Mouse (Mus musculus) urinary bladder, postnatal 14 days (tissue): ENCODE data around the gene Zfp750.
A peak's percentile ranks its signal among the peaks of the same experiment; 100 is the strongest.

Source experiments
- DNase-seq: peaks from one replicate; pipeline ENCODE4 v3.0.0; 2021; ENCODE audit warnings: low spot score

Zfp750 gene

GRCm38 (mm10) chr11:121475699-121476415, 43.3 kb downstream of the Zfp750 start:
- peak; percentile 85 for DNase-seq

DNA sequence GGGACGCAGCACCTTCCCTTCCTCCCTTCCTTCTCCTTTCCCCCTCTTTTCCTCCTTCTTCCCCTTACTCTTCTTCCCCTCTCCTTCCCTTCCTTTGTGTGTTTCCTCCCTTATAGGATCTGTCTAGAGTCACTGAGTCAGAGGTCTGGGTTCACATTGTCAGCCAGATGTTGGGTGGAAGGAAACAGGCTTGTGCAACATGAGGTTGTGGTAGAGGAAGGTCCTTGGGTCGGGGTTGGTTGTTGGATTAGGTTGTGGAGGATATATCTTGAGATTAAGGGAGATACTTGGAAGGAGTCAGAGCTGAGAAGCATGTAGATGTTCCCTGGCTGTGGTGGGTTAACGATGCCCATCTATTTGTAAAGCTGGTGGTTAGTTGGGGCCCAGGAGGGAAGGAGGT, 44.3 kb downstream of the Zfp750 start:
- DNase-seq = no peak

DNA sequence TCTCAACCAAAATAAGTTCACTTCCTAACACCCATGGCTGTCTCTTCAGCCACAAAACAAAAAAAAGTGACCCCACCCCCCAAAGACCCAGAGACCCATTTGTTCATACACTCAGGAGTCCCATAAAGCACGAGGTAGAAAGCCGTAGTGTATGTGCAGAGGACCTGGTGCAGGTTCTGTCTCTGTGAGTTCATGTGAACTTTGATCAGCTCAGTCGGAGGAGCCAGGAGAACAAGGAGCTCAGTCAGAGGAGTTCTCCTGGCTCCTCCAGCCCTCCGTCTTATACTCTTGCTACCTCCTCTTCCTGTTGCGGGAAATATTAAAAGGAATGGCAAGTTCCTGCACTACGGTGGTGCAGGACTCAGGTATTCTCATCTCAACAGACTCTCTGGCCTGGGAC, 51.7 kb downstream of the Zfp750 start:
- no peak for DNase-seq
